Mouse (Mus musculus): ENCODE results near the gene Cbr2. TPM values are rescaled to one million over a fixed set of nuclear protein-coding genes. Genes with fewer than 3 reads are reported as not detected.

Cbr2 gene
- polyA plus RNA-seq, 2 experiments = 0.20 TPM; not detected in 1

DNA sequence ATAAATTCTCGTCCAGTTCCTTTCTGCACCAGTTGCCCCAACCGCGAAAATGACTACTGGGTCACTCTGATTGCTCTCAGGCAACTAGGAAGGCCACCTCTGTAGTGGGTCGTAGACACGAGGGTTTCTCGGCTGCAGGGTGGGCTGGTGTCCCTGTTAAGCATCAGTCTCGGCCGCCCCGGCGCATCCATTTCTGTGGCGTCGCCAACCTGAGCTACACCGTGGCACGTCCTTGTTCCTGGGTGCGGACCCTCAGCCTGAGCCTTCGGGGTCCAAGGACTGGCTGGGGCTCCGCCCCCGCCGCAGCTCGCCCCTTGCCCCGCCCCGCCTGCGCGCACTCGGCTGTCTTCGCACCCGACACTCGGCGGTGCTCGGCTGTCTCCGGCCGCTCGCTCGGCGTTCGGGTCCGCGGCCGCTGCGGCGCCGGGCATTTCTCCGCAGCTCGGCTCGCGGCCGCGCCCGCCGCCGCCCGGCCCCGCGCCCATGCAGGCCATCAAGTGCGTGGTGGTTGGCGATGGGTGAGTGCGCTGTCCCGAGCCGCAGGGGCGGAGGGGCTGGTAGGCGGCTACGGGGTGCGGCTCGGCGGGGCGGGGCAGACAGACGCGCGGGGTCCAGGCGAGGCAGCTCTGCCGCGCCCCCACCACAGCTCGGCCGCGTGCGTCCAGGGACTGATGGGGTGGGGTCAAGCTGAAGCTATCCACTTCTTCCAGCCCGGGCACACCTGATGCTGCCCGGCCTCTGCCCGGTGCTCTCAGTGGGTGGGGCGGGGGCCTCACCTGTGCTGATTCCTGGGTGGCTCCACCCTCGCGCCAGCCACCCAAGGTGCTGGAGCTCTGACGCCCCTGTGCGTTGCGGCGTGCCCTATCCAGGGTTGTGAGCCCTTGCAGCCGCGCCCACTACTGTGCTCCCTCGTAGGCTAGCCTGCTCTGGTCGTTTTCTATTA is 10.5 kb downstream of the Cbr2 start, which contains the start of gene Rac3:
Gene Rac3, plus strand, starts transcription at position 347 of the 943 bp plus-strand sequence.
- Histone ChIP-seq H3K9ac (replicated peaks) (no peak within 1 kb of the TSS), H3K4me3 (ENCODE audit: insufficient read depth in 1 of 2, low read depth in 2 of 2, low read length in 2 of 2) (peak within 1 kb of the TSS; percentile 29 to 50), H3K27ac (no peak within 1 kb of the TSS), H3K4me1 (replicated peaks; ENCODE audit: control insufficient read depth in 2 of 2, insufficient read depth in 2 of 2, low read length in 1 of 2) (peaks cover 0 to 4% of the 10 kb centered on the region in 2 experiments; a peak in 1 of 4 replicates), H3K9me3 (ENCODE audit: control insufficient read depth, low read length) (no peaks in the 10 kb centered on the region), H3K36me3 (replicated peaks; ENCODE audit: control insufficient read depth, insufficient read depth, low read depth) (no peaks in the 10 kb centered on the region; the same call in 1 of the 2 replicates), H3K4me2 (ENCODE audit: low read depth) (peak within 1 kb of the TSS; percentile 66), H3K27me3 (ENCODE audit: control insufficient read depth, insufficient read depth, low read length) (peaks cover 24% of the 10 kb centered on the region)
- no peak for TF ChIP-seq EP300 (IDR thresholded peaks at IDR 0.05; ENCODE audit: low read depth)
- no peak for TF ChIP-seq CTCF (IDR thresholded peaks at IDR 0.05; ENCODE audit: low read depth)
- no peak for DNase-seq (ENCODE audit: low read depth in 3 of 3, low spot score in 3 of 3)
- ATAC-seq (ENCODE audit: insufficient read depth) = peak; percentile 23; the same call in 1 of the 2 replicates
- 2% methylated on average over 88 of the region's 90 CpGs for WGBS (ENCODE audit: insufficient replicate concordance)

DNA sequence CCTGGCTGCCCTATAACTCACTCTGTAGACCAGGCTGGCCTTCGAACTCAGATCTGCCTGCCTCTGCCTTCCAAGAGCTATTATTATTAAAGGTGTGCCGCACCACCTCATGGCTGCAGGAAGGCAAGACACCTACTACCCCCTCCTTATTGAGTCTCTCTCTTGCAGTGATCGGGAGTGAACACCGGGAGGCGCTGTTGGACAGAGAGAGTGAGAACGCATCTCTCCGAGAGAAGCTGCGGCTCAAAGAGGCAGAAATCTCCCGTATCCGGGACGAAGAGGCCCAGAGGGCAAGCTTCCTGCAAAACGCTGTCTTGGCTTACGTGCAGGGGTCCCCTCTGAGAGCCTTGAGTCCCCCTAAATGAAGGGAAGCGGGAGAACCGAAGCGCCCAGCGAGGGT is 11.5 kb downstream of the Cbr2 start:
- Histone ChIP-seq H3K9me3 (ENCODE audit: control insufficient read depth, low read length) (no peaks in the 10 kb centered on the region), H3K27me3 (ENCODE audit: control insufficient read depth, insufficient read depth, low read length) (peaks cover 24% of the 10 kb centered on the region), H3K9ac (replicated peaks) (no peak overlapping the region), H3K36me3 (replicated peaks; ENCODE audit: control insufficient read depth, insufficient read depth, low read depth) (no peaks in the 10 kb centered on the region; the same call in 1 of the 2 replicates), H3K4me1 (replicated peaks; ENCODE audit: control insufficient read depth in 2 of 2, insufficient read depth in 2 of 2, low read length in 1 of 2) (peaks cover 0 to 4% of the 10 kb centered on the region in 2 experiments; a peak in 1 of 4 replicates), H3K4me2 (ENCODE audit: low read depth) (no peak overlapping the region), H3K27ac (no peak overlapping the region), H3K4me3 (ENCODE audit: insufficient read depth in 1 of 2, low read depth in 2 of 2, low read length in 2 of 2) (no peak overlapping the region)
- no peak for TF ChIP-seq EP300 (IDR thresholded peaks at IDR 0.05; ENCODE audit: low read depth)
- TF ChIP-seq CTCF (IDR thresholded peaks at IDR 0.05; ENCODE audit: low read depth) = peak; percentile 93
- WGBS (ENCODE audit: insufficient replicate concordance) = 9% methylated on average over 17 of the region's 17 CpGs
- ATAC-seq (ENCODE audit: insufficient read depth) = peak; percentile 11; the same call in 1 of the 2 replicates
- peak; percentile 65 to 79 (median 66) for DNase-seq (ENCODE audit: low read depth in 3 of 3, low spot score in 3 of 3)

DNA sequence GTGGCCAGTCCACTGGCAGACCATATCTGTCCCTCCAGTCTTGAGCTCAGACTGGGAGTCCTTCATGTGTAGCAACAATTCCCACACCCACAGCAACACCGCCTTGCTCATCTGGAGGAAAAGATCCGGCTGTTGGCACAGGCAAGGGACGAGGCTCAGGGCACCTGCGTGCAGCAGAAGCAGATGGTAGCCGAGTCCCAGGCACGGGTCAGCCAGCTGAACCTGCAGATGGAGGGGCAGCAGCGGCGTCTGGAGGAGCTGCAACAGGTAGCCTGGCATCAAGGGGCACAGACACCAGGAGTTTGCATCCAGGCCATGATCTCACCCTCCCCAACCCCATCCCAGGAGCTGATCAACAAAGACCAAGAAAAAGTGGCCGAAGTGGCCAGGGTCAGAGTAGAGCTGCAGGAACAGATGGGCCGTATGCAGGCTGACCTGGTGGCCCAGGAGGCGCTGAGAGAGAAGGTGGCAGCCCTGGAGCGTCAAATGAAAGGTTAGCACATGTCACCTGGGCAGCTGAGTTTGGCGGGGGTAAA is 12.0 kb downstream of the Cbr2 start:
- Histone ChIP-seq H3K4me2 (ENCODE audit: low read depth) (no peak overlapping the region), H3K36me3 (replicated peaks; ENCODE audit: control insufficient read depth, insufficient read depth, low read depth) (no peaks in the 10 kb centered on the region; the same call in 1 of the 2 replicates), H3K9ac (replicated peaks) (no peak overlapping the region), H3K27me3 (ENCODE audit: control insufficient read depth, insufficient read depth, low read length) (peaks cover 24% of the 10 kb centered on the region), H3K9me3 (ENCODE audit: control insufficient read depth, low read length) (no peaks in the 10 kb centered on the region), H3K4me3 (ENCODE audit: insufficient read depth in 1 of 2, low read depth in 2 of 2, low read length in 2 of 2) (no peak overlapping the region), H3K4me1 (replicated peaks; ENCODE audit: control insufficient read depth in 2 of 2, insufficient read depth in 2 of 2, low read length in 1 of 2) (peaks cover 0 to 4% of the 10 kb centered on the region in 2 experiments; a peak in 2 of 4 replicates), H3K27ac (no peak overlapping the region)
- no peak for DNase-seq (ENCODE audit: low read depth in 3 of 3, low spot score in 3 of 3)
- ATAC-seq (ENCODE audit: insufficient read depth) = no peak
- WGBS (ENCODE audit: insufficient replicate concordance) = 82% methylated on average over 13 of the region's 13 CpGs
- TF ChIP-seq CTCF (IDR thresholded peaks at IDR 0.05; ENCODE audit: low read depth) = no peak
- TF ChIP-seq EP300 (IDR thresholded peaks at IDR 0.05; ENCODE audit: low read depth) = no peak

DNA sequence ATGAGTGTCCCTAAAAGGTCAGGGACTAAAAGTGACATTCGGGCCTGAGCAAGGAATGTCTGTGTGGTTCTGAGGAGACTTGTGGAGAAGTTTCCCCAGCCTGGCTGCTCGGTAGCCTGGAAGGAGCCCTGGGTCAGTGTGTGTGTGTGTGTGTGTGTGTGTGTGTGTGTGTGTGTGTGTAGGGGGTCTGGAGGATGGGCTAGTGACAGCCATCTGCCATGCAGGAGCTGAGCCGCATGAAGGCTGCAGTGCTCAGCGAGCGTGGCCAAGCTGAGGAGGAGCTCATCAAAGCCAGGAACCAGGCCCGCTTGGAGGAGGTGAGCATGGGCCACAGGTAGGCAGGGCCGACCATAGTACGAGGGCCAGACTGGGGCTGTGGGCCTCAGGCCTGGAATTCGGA is 12.7 kb downstream of the Cbr2 start:
- no peak overlapping the region for H3K27ac ChIP-seq
- no peak overlapping the region for H3K4me2 ChIP-seq (ENCODE audit: low read depth)
- 76% methylated on average over 9 of the region's 9 CpGs for WGBS (ENCODE audit: insufficient replicate concordance)
- H3K9ac ChIP-seq (replicated peaks) = no peak overlapping the region
- no peaks in the 10 kb centered on the region; the same call in 1 of the 2 replicates for H3K36me3 ChIP-seq (replicated peaks; ENCODE audit: control insufficient read depth, insufficient read depth, low read depth)
- TF ChIP-seq EP300 (IDR thresholded peaks at IDR 0.05; ENCODE audit: low read depth) (no peak), CTCF (IDR thresholded peaks at IDR 0.05; ENCODE audit: low read depth) (no peak)
- peaks cover 24% of the 10 kb centered on the region for H3K27me3 ChIP-seq (ENCODE audit: control insufficient read depth, insufficient read depth, low read length)
- DNase-seq (ENCODE audit: low read depth in 3 of 3, low spot score in 3 of 3) (no peak), ATAC-seq (ENCODE audit: insufficient read depth) (no peak)
- H3K4me3 ChIP-seq (ENCODE audit: insufficient read depth in 1 of 2, low read depth in 2 of 2, low read length in 2 of 2) = no peak overlapping the region
- H3K9me3 ChIP-seq (ENCODE audit: control insufficient read depth, low read length) = no peaks in the 10 kb centered on the region
- peaks cover 3 to 11% of the 10 kb centered on the region in 2 experiments for H3K4me1 ChIP-seq (replicated peaks; ENCODE audit: control insufficient read depth in 2 of 2, insufficient read depth in 2 of 2, low read length in 1 of 2)

DNA sequence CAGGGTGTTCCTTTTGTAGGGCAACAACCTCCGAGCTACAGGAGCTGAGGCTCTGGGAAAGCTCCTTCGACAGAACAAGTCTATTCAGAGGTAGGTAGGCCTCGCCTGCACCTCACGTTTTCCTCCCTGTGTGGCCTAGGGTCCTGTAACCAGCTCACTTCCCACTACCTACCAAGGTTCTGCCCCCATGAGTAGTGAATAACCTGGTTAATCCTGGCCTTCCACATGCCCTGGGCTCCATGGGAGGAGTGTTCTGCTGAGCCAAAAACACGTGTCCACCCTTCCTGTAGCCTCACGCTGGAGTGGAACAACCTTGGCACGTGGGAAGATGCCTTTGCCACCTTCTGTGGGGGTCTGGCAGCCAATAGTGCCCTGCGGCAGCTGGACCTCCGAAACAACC is 16.8 kb downstream of the Cbr2 start:
- Histone ChIP-seq H3K9me3 (ENCODE audit: control insufficient read depth, low read length) (no peaks in the 10 kb centered on the region), H3K4me3 (ENCODE audit: insufficient read depth in 1 of 2, low read depth in 2 of 2, low read length in 2 of 2) (no peak overlapping the region), H3K27ac (no peak overlapping the region), H3K4me1 (replicated peaks; ENCODE audit: control insufficient read depth in 2 of 2, insufficient read depth in 2 of 2, low read length in 1 of 2) (peaks cover 6% of the 10 kb centered on the region in 2 experiments), H3K4me2 (ENCODE audit: low read depth) (no peak overlapping the region; the same call in 1 of the 2 replicates), H3K36me3 (replicated peaks; ENCODE audit: control insufficient read depth, insufficient read depth, low read depth) (no peaks in the 10 kb centered on the region; the same call in 1 of the 2 replicates), H3K27me3 (ENCODE audit: control insufficient read depth, insufficient read depth, low read length) (no peaks in the 10 kb centered on the region), H3K9ac (replicated peaks) (no peak overlapping the region)
- TF ChIP-seq CTCF (IDR thresholded peaks at IDR 0.05; ENCODE audit: low read depth) = no peak
- no peak for TF ChIP-seq EP300 (IDR thresholded peaks at IDR 0.05; ENCODE audit: low read depth)
- 83% methylated on average over 9 of the region's 9 CpGs for WGBS (ENCODE audit: insufficient replicate concordance)
- DNase-seq (ENCODE audit: low read depth in 3 of 3, low spot score in 3 of 3) (no peak), ATAC-seq (ENCODE audit: insufficient read depth) (no peak)
